Mouse (Mus musculus) limb, embryonic 14.5 days (tissue): ENCODE measurements around the gene Postn. TPM values are rescaled to one million over a fixed set of nuclear protein-coding genes. Genes with fewer than 3 reads are reported as not detected.

Source experiments
- ATAC-seq: fragments of 200-750 bp; cut with Nextera tagmentation; 2 replicates; pipeline ENCODE4 v1.8.0; 2017; ENCODE audit warnings: low read depth, moderate number of reproducible peaks, moderate TSS enrichment; ENCODE audit not compliant: low FRiP score
- DNase-seq: peaks from one replicate; pipeline ENCODE4 v3.0.0-alpha.2; 2015; ENCODE audit warnings: low spot score
- H3K27ac ChIP-seq: fragments of 300-500 bp; sonication (generic); replicated peaks from 2 replicates; pipeline ENCODE4 v1.5.1; 2014; ENCODE audit warnings: low read depth, mild to moderate bottlenecking, low read length, moderate library complexity, mixed read lengths
- H3K27me3 ChIP-seq: fragments of 300-500 bp; sonication (generic); 2 replicates; pipeline ENCODE4 v1.6.1; 2014; ENCODE audit warnings: low read length, mixed read lengths; ENCODE audit not compliant: control insufficient read depth, insufficient read depth
- H3K36me3 ChIP-seq: fragments of 300-500 bp; sonication (generic); 2 replicates; pipeline ENCODE4 v1.6.1; 2014; ENCODE audit warnings: mild to moderate bottlenecking, low read length, moderate library complexity, mixed read lengths; ENCODE audit not compliant: control insufficient read depth, insufficient read depth
- H3K4me1 ChIP-seq: fragments of 300-500 bp; sonication (generic); 2 replicates; pipeline ENCODE4 v1.6.1; 2014; ENCODE audit warnings: antibody characterized with exemption, low read length, mixed read lengths; ENCODE audit not compliant: control insufficient read depth, insufficient read depth
- H3K4me2 ChIP-seq: fragments of 300-500 bp; sonication (generic); replicated peaks from 2 replicates; pipeline ENCODE4 v1.6.1; 2014; ENCODE audit warnings: low read depth, mild to moderate bottlenecking, low read length, moderate library complexity; ENCODE audit not compliant: severe bottlenecking
- H3K4me3 ChIP-seq: fragments of 300-500 bp; sonication (generic); replicated peaks from 2 replicates; pipeline ENCODE4 v1.5.1; 2014; ENCODE audit warnings: low read length
- H3K9ac ChIP-seq: fragments of 300-500 bp; sonication (generic); 2 replicates; pipeline ENCODE4 v1.6.1; 2014; ENCODE audit warnings: mild to moderate bottlenecking, low read depth, low read length, moderate library complexity; ENCODE audit not compliant: severe bottlenecking
- H3K9me3 ChIP-seq: fragments of 300-500 bp; sonication (generic); 2 replicates; pipeline ENCODE4 v1.6.1; 2016; ENCODE audit warnings: low read length; ENCODE audit not compliant: control insufficient read depth
- POLR2A ChIP-seq: fragments of 200-500 bp; IDR thresholded peaks from 2 replicates; pipeline ENCODE4 v1.8.0; 2012; ENCODE audit warnings: inconsistent platforms, mild to moderate bottlenecking, moderate library complexity, borderline replicate concordance; ENCODE audit not compliant: insufficient read depth, insufficient read length; ENCODE audit errors: extremely low read depth
- WGBS: fragments of 180-500 bp; shearing (Covaris S2); extraction: QIAGEN DNeasy Blood & Tissue Kit; methylation state at CpG from one replicate; pipeline ENCODE4 v1.1.7; 2014; 5-methylcytosine and 5-hydroxymethylcytosine counted together
- polyA plus RNA-seq, 2 experiments: library from polyadenylated mRNA; depleted of rRNA in 1 of 2; stranded (reverse) in 1 of 2; unstranded in 1 of 2; fragments of >200 nt; fragmentation: Nextera tagmentation in 1 of 2; extraction: Ambion mirVana in 1 of 2; gene quantifications; 2 replicates each; pipeline versions ENCODE4 v1.2.1 to v1.2.3; 2012 to 2014

Gene Postn
- polyA plus RNA-seq, 2 experiments = 553 to 693 TPM

DNA sequence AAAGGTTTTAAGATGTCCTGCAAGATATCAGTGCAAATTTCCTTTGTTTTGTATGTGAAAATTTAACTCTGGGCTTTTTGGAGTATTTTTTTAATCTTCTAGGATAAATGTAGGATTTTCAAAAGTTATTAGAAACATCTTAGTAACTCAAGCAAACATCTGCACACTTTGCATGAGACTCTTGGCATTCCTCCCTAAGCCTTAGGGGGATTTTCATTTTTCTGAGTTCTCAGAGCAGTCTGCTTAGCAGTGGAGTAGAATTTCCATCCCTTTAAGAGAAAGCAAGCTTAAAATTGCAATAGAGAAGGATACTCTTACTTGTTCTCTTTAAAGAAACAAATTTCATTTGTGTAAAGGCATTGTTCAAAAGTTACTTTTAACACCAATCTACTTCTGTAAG, 747 bp downstream of the Postn start:
- Histone ChIP-seq H3K27me3 (no peaks in the 10 kb centered on the region), H3K9me3 (no peaks in the 10 kb centered on the region), H3K4me2 (peak overlapping the region; percentile 42), H3K9ac (peak overlapping the region; percentile 41; the same call in 1 of the 2 replicates), H3K36me3 (0 out of 2 replicates have a peak, but pooled peaks cover 9% of the 10 kb centered on the region), H3K4me3 (peak overlapping the region; percentile 28), H3K4me1 (peaks cover 24% of the 10 kb centered on the region), H3K27ac (peak overlapping the region; percentile 63; the same call in 1 of the 2 replicates)
- no peak for ATAC-seq
- peak; percentile 83 for DNase-seq
- TF ChIP-seq POLR2A = no peak

DNA sequence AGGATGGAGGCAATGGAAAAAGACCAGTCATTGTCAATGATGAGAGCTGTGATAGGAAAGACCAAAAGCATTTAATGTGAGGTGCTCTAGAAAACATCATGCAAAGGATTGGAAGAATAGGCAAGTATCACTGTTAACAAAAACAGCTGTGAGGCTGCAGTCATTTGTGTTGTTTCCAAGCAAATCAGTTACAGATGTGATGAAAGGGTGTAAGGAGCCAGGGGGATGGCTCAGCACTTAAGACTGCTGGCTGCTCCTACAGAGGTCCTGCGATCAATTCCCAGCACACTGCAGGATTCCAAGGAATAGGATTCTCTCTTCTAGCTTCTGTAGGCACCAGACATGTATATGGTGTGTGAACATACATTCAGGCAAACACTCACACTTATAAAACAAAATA, 10.1 kb downstream of the Postn start:
- no peak for ATAC-seq

DNA sequence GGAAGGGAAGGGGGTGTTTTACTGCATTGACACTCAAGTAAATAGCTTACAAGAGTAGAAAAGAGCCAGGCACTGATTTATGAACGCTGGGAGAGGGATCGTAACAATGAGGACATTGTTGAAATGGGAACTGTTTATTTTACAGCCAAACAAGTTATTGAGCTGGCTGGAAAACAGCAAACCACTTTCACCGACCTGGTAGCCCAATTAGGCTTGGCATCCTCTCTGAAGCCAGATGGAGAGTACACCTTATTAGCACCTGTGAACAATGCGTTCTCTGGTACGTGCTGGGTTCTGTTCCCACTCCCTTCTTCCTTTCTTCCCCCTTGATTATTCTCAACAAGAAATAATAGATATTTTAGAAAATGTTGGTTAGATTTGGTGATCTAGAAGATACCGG, 11.7 kb downstream of the Postn start:
- H3K4me2 ChIP-seq = no peak overlapping the region
- H3K9ac ChIP-seq = no peak overlapping the region
- WGBS = 40% methylated on average over 6 of the region's 6 CpGs
- no peak overlapping the region for H3K27ac ChIP-seq
- H3K4me3 ChIP-seq = no peak overlapping the region
- H3K36me3 ChIP-seq = peaks cover 39% of the 10 kb centered on the region
- no peak for ATAC-seq
- DNase-seq = no peak
- H3K4me1 ChIP-seq = 0 out of 2 replicates have a peak, but pooled peaks cover 7% of the 10 kb centered on the region
- TF ChIP-seq POLR2A = no peak
- no peaks in the 10 kb centered on the region for H3K9me3 ChIP-seq
- H3K27me3 ChIP-seq = no peaks in the 10 kb centered on the region

More for the DNA sequence above, 10.1 kb downstream of the Postn start:
- peaks cover 41% of the 10 kb centered on the region for H3K36me3 ChIP-seq
- H3K27ac ChIP-seq = no peak overlapping the region
- no peak for TF ChIP-seq POLR2A
- no peak overlapping the region for H3K4me2 ChIP-seq
- peak; percentile 35 for DNase-seq
- no peak overlapping the region for H3K4me3 ChIP-seq
- H3K27me3 ChIP-seq = no peaks in the 10 kb centered on the region
- no peaks in the 10 kb centered on the region for H3K9me3 ChIP-seq
- no peak overlapping the region for H3K9ac ChIP-seq
- WGBS = 32% methylated on average over 1 of the region's 1 CpGs
- H3K4me1 ChIP-seq = 0 out of 2 replicates have a peak, but pooled peaks cover 7% of the 10 kb centered on the region

DNA sequence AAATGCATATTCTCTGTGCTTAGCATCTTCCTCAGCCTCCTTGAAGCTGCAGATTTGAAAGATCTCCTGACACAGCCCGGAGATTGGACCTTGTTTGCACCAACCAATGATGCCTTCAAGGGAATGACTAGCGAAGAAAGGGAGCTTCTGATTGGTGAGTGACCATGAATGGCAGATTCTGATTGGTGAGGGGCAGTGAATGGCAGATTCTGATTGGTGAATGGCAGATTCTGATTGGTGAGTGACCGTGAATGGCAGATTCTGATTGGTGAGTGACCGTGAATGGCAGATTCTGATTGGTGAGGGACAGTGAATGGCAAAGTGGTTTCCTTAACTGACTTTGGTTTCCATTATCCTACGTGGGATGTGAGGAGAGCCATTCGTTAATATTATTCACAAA, 15.1 kb downstream of the Postn start:
- H3K4me2 ChIP-seq = no peak overlapping the region
- no peak overlapping the region for H3K9ac ChIP-seq

DNA sequence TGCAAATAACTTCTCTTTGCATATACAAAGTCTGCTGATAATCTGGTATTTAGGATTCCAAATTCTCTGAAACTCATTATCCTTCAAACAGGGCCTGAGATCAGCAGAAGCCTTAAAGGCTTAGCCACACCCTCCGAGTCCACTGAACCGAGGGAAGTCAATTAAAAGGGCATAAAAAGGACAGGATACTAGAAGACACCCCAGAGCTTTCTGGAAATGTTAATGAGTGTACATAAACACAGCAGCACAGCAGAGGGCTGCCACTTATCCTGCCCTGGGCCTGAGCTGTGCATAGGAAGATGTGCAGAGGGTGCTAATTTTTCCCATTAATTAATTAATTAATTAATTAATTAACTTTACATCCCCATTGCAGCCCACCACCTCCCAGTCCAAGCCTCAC, 16.7 kb downstream of the Postn start:
- ATAC-seq (no peak), DNase-seq (no peak)
- Histone ChIP-seq H3K36me3 (peaks cover 24% of the 10 kb centered on the region), H3K4me3 (no peak overlapping the region), H3K27me3 (no peaks in the 10 kb centered on the region), H3K9me3 (no peaks in the 10 kb centered on the region), H3K4me1 (no peaks in the 10 kb centered on the region), H3K4me2 (no peak overlapping the region), H3K9ac (no peak overlapping the region), H3K27ac (no peak overlapping the region)
- TF ChIP-seq POLR2A = no peak
- WGBS = 23% methylated on average over 2 of the region's 2 CpGs

More for the DNA sequence above, 15.1 kb downstream of the Postn start:
- Histone ChIP-seq H3K27me3 (no peaks in the 10 kb centered on the region), H3K36me3 (peaks cover 29% of the 10 kb centered on the region), H3K4me1 (0 out of 2 replicates have a peak, but pooled peaks cover 3% of the 10 kb centered on the region), H3K4me3 (no peak overlapping the region), H3K27ac (no peak overlapping the region), H3K9me3 (no peaks in the 10 kb centered on the region)
- ATAC-seq = no peak
- DNase-seq = no peak
- TF ChIP-seq POLR2A = no peak
- 95% methylated on average over 6 of the region's 6 CpGs for WGBS

DNA sequence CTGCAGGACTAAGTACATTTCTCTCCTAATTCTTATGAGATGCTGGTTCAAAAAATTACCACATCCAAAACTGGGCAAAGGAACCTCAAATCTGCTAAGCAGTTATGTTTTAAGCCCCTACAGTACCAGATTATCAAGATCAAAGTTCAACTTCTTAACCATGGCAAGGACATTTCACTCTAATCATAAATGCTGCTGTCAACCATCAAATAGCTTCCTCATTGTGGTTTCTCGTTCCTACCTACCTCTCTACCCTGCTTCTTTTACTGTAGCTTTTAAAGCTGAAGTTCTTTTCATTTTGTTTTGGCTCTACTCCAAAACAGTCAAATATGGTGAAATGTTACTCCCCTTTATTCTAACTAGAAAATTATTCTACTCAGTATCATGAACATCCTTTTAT, 17.2 kb downstream of the Postn start:
- no peaks in the 10 kb centered on the region for H3K4me1 ChIP-seq
- H3K27ac ChIP-seq = no peak overlapping the region
- WGBS = 28% methylated on average over 1 of the region's 1 CpGs
- peaks cover 24% of the 10 kb centered on the region for H3K36me3 ChIP-seq
- no peak overlapping the region for H3K4me2 ChIP-seq
- H3K9me3 ChIP-seq = no peaks in the 10 kb centered on the region
- DNase-seq (no peak), ATAC-seq (no peak)
- H3K9ac ChIP-seq = no peak overlapping the region
- H3K4me3 ChIP-seq = no peak overlapping the region
- no peak for TF ChIP-seq POLR2A
- H3K27me3 ChIP-seq = no peaks in the 10 kb centered on the region
